Mouse (Mus musculus) granulocyte monocyte progenitor cell, adult 5-6 weeks (primary cell): Measurements from ENCODE around the gene Rsrc2. TPM values are rescaled to one million over a fixed set of nuclear protein-coding genes. Genes with fewer than 3 reads are reported as not detected.
"Not testable (repeated sequence)": the region's sequence is repeated elsewhere in the genome, so short reads cannot be mapped to it uniquely, and the experiment has no call there.

Source experiments
- ATAC-seq: replicated peaks from 2 replicates; pipeline ENCODE4 v1.8.0; 2016; ENCODE audit warnings: mild to moderate bottlenecking, moderate TSS enrichment, inconsistent platforms; ENCODE audit not compliant: poor library complexity, severe bottlenecking
- total RNA-seq, 2 experiments: library from RNA; stranded (forward) in 1 of 2; stranded (reverse) in 1 of 2; fragments of 200-712, 200-1000 nt in 1 of 2; fragments of >200 nt in 1 of 2; fragmentation: Nextera tagmentation in 1 of 2; gene quantifications; 2 replicates each; pipeline ENCODE4 v1.2.3; 2014 to 2017

The Rsrc2 gene
- total RNA-seq (2014; fragmentation: Nextera tagmentation) (118 TPM in 2 replicates), total RNA-seq (2017) (171 and 227 TPM in 2 replicates)

- ATAC-seq: peak; percentile 98
Measured at GRCm38 (mm10) chr5:123749065-123750064, at the start of gene Rsrc2, which contains the start of gene Kntc1. Rsrc2 (minus strand) TSS chr5:123749414. Kntc1 (plus strand) TSS chr5:123749716.

GRCm38 (mm10) chr5:123793081-123793480, 43.9 kb upstream of the Rsrc2 start:
- no peak for ATAC-seq

- ATAC-seq: no peak
Measured at GRCm38 (mm10) chr5:123788976-123789375, 39.8 kb upstream of the Rsrc2 start.

- no peak for ATAC-seq
Measured at GRCm38 (mm10) chr5:123781864-123782263, 32.6 kb upstream of the Rsrc2 start.

- no peak for ATAC-seq
Measured at GRCm38 (mm10) chr5:123780716-123781115, 31.5 kb upstream of the Rsrc2 start.

GRCm38 (mm10) chr5:123773441-123773840, 24.2 kb upstream of the Rsrc2 start:
- ATAC-seq: no peak

- not testable (repeated sequence) for ATAC-seq
Measured at GRCm38 (mm10) chr5:123766455-123766854, 17.2 kb upstream of the Rsrc2 start.

GRCm38 (mm10) chr5:123765506-123765905, 16.3 kb upstream of the Rsrc2 start:
- ATAC-seq: no peak

- no peak for ATAC-seq
Measured at GRCm38 (mm10) chr5:123748339-123749064, 712 bp downstream of the Rsrc2 start.

- no peak for ATAC-seq
Measured at GRCm38 (mm10) chr5:123747604-123748003, 1.6 kb downstream of the Rsrc2 start.

GRCm38 (mm10) chr5:123746253-123746652, 3.0 kb downstream of the Rsrc2 start:
- ATAC-seq: no peak

GRCm38 (mm10) chr5:123744358-123744757, 4.9 kb downstream of the Rsrc2 start:
- no peak for ATAC-seq

GRCm38 (mm10) chr5:123730981-123731380, 18.2 kb downstream of the Rsrc2 start:
- no peak for ATAC-seq

- ATAC-seq: not testable (repeated sequence)
Measured at GRCm38 (mm10) chr5:123723816-123724215, 25.4 kb downstream of the Rsrc2 start.

GRCm38 (mm10) chr5:123720328-123721311, 28.6 kb downstream of the Rsrc2 start, which contains the start of gene Zcchc8:
Zcchc8 (minus strand) TSS chr5:123721100.
- ATAC-seq: peak; percentile 99

GRCm38 (mm10) chr5:123714622-123715021, 34.6 kb downstream of the Rsrc2 start:
- peak; percentile 59 for ATAC-seq

GRCm38 (mm10) chr5:123713782-123714181, 35.4 kb downstream of the Rsrc2 start:
- peak; percentile 95 for ATAC-seq

GRCm38 (mm10) chr5:123709571-123709970, 39.6 kb downstream of the Rsrc2 start:
- no peak for ATAC-seq

- no peak for ATAC-seq
Measured at GRCm38 (mm10) chr5:123708598-123708997, 40.6 kb downstream of the Rsrc2 start.

- no peak; the same call in 1 of the 2 replicates for ATAC-seq
Measured at GRCm38 (mm10) chr5:123700625-123701024, 48.6 kb downstream of the Rsrc2 start.
